Comparison of ENCODE assay signal across 9 mouse cellular contexts in the genomic region with DNA sequence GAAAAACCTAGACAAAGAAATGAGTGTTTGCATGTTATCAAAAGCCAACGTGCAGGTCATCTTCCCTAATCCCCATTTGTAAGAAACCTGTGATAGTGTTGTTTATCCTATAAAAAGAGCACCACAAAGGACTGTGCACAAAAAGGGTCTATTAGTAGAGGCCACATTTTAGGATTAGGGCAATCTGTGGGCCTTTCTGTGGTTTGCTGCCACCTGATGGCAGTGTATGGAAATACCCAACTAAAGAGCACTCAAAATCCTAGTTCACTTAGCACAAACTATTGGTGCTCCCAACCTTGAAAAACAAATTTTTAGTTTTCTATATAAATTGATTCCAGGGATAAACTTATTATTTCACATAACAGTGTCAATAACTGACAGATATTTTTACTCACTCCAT. TPM values are rescaled to one million over a fixed set of nuclear protein-coding genes. Genes with fewer than 3 reads are reported as not detected.
DNase-seq lines count a peak whose midpoint lies in the region.
"Had no signal": no experiment of that assay in that cellular context is flagged by ENCODE, and none has a peak within 500 bp of the region (broad histone marks: within the 10 kb centered on the region; RNA-seq: fewer than 3 reads in every experiment).

No protein-coding gene starts in this region.

- H3K27ac ChIP-seq in heart, embryonic 10.5 days, result no peak overlapping the region

- no peaks in the 10 kb centered on the region for H3K27me3 ChIP-seq in heart, embryonic 10.5 days (ENCODE audit: insufficient read depth, poor library complexity, severe bottlenecking)

- DNase-seq in heart, embryonic 10.5 days (ENCODE audit: low spot score), result peak; percentile 20
- no peak for DNase-seq in heart, adult 9 months (ENCODE audit: low spot score in 2 of 2)
- DNase-seq in A20 (ENCODE audit: low read depth, low spot score) (peak; percentile 59), MEL-GATA-1-ER (ENCODE audit: extremely low read depth, low read depth) (peak; percentile 26)
- DNase-seq in heart, postnatal 4 days, result peak; percentile 25
- no peak for DNase-seq in right cerebral cortex, postnatal 25 days
- DNase-seq in gastrocnemius, postnatal 25 days, result no peak
- no peak for DNase-seq in urinary bladder, postnatal 4 days (ENCODE audit: low spot score in 2 of 2)

- 73% methylated on average over 1 of the region's 1 CpGs for WGBS in heart, embryonic 10.5 days

- no peaks in the 10 kb centered on the region for H3K4me1 ChIP-seq in heart, embryonic 10.5 days

- H3K36me3 ChIP-seq in heart, embryonic 10.5 days, result peaks cover 55% of the 10 kb centered on the region

- no peak overlapping the region for H3K4me3 ChIP-seq in heart, embryonic 10.5 days
- H3K4me3 ChIP-seq: myocyte had no signal

- no peaks in the 10 kb centered on the region for H3K9me3 ChIP-seq in heart, embryonic 10.5 days

RNA-seq across cellular contexts. Expression of a gene that starts 11.8 kb away (rescaled TPM):
- polyA plus RNA-seq in heart, embryonic 10.5 days (2016; fragmentation: Nextera tagmentation; extraction: Ambion mirVana), result 54.3 and 60.4 TPM in 2 replicates
- 10 to 100 TPM; 27.7 to 28.8 TPM for total RNA-seq in heart, postnatal 4 days (2021)
- 10 to 100 TPM; 19.0 to 20.2 TPM for total RNA-seq in gastrocnemius, postnatal 25 days (2021)

RNA-seq across cellular contexts. Expression of a gene that starts 12.0 kb away (rescaled TPM):
- polyA plus RNA-seq in heart, embryonic 10.5 days (2016; fragmentation: Nextera tagmentation; extraction: Ambion mirVana), result 11.8 and 12.8 TPM in 2 replicates
- 1 to 10 TPM; 8.4 to 9.7 TPM for total RNA-seq in heart, postnatal 4 days (2021)
- 1 to 10 TPM; 5.5 to 6.4 TPM for total RNA-seq in gastrocnemius, postnatal 25 days (2021)

RNA-seq across cellular contexts. Expression of a gene that starts 48.4 kb away (rescaled TPM):
- polyA plus RNA-seq in heart, embryonic 10.5 days (2016; fragmentation: Nextera tagmentation; extraction: Ambion mirVana), result 37.6 and 43.2 TPM in 2 replicates
- total RNA-seq in heart, postnatal 4 days (2021), result 10 to 100 TPM; 28.9 to 33.1 TPM
- 10 to 100 TPM; 41.5 to 48.9 TPM for total RNA-seq in gastrocnemius, postnatal 25 days (2021)

Comparison
In these comparisons a context has a peak if more than half of its experiments do, and no peak if none do; other contexts are left out.
1. DNase-seq: peak in heart, embryonic 10.5 days (single experiment), A20 (single experiment), MEL-GATA-1-ER (single experiment) and heart, postnatal 4 days (single experiment); none in heart, adult 9 months (0 of 2), right cerebral cortex, postnatal 25 days (single experiment), gastrocnemius, postnatal 25 days (single experiment) and urinary bladder, postnatal 4 days (0 of 2).